Mouse (Mus musculus) liver, postnatal 0 days (tissue): ENCODE results near the gene Hivep3.

Experiments
- CTCF ChIP-seq: sonication (generic); IDR thresholded peaks from 2 replicates; pipeline ENCODE4 v1.5.1; 2016; ENCODE audit warnings: antibody characterized with exemption, low read depth
- EP300 ChIP-seq: IDR thresholded peaks from 2 replicates; pipeline ENCODE4 v1.6.1; 2016; ENCODE audit warnings: antibody characterized with exemption, low read depth, mild to moderate bottlenecking

- TF ChIP-seq CTCF (no peak), EP300 (no peak)
Observed at GRCm38 (mm10) chr4:120052481-120052880, 318.9 kb downstream of the Hivep3 start.
